Mouse (Mus musculus) olfactory bulb, adult 2 months (tissue): ENCODE data around the gene Vmn1r142.
"Not testable (repeated sequence)": the region's sequence is repeated elsewhere in the genome, so short reads cannot be mapped to it uniquely, and the experiment has no call there.

Experiments
- CTCF ChIP-seq: fragments of 200-500 bp; IDR thresholded peaks from 2 replicates; pipeline ENCODE4 v1.5.1; 2012; ENCODE audit warnings: low read depth, mild to moderate bottlenecking, low read length, moderate library complexity; ENCODE audit not compliant: insufficient read depth
- POLR2A ChIP-seq: fragments of 200-500 bp; IDR thresholded peaks from 2 replicates; pipeline ENCODE4 v1.6.1; 2012; ENCODE audit warnings: mild to moderate bottlenecking, low read depth, low read length, moderate library complexity; ENCODE audit not compliant: insufficient read depth

GRCm38 (mm10) chr7:22134641-22135040 is 29.2 kb downstream of the Vmn1r142 start, which contains the start of gene Gm10666:
- not testable (repeated sequence) for TF ChIP-seq CTCF, POLR2A
